Mouse (Mus musculus) right cerebral cortex, postnatal 36 days (tissue): Measurements from ENCODE around the gene Ubap1l.

Experiments
- DNase-seq, 2 experiments: peaks; one replicate each; pipeline ENCODE4 v3.0.0; 2022; ENCODE audit warnings: low spot score in 2 of 2, mixed read lengths in 1 of 2

Ubap1l gene

GRCm38 (mm10) chr9:65374468-65375162, 13.8 kb downstream of the Ubap1l start:
- no peak for DNase-seq

GRCm38 (mm10) chr9:65375163-65375934, 14.5 kb downstream of the Ubap1l start:
- DNase-seq: peak; percentile 63 to 74

GRCm38 (mm10) chr9:65381017-65381590, 20.3 kb downstream of the Ubap1l start:
- no peak for DNase-seq

GRCm38 (mm10) chr9:65382031-65382750, 21.4 kb downstream of the Ubap1l start:
- no peak for DNase-seq

GRCm38 (mm10) chr9:65382751-65383097, 21.9 kb downstream of the Ubap1l start:
- DNase-seq: no peak

- no peak for DNase-seq
These were observed 23.4 kb downstream of the Ubap1l start for GRCm38 (mm10) chr9:65384276-65384675.

GRCm38 (mm10) chr9:65386373-65387140, 25.7 kb downstream of the Ubap1l start:
- no peak for DNase-seq

GRCm38 (mm10) chr9:65390752-65391612, 30.1 kb downstream of the Ubap1l start:
- no peak for DNase-seq

- DNase-seq: no peak
These were observed 30.7 kb downstream of the Ubap1l start, which contains the start of gene Kbtbd13 for GRCm38 (mm10) chr9:65391613-65391964. TSS of gene Kbtbd13 (minus strand) at chr9:65391652.

- no peak for DNase-seq
These were observed 32.0 kb downstream of the Ubap1l start for GRCm38 (mm10) chr9:65392638-65393364.

- DNase-seq: no peak
These were observed 32.8 kb downstream of the Ubap1l start for GRCm38 (mm10) chr9:65393606-65394005.

GRCm38 (mm10) chr9:65394360-65394759, 33.5 kb downstream of the Ubap1l start:
- DNase-seq: no peak

- peak in 1 of 2 experiments; percentile 18 for DNase-seq
These were observed 37.4 kb downstream of the Ubap1l start, which contains the start of gene Rasl12 for GRCm38 (mm10) chr9:65398279-65398678. TSS of gene Rasl12 (plus strand) at chr9:65398506.

GRCm38 (mm10) chr9:65399934-65400333, 39.1 kb downstream of the Ubap1l start:
- no peak for DNase-seq

- DNase-seq: peak; percentile 58 to 59
These were observed 43.7 kb downstream of the Ubap1l start for GRCm38 (mm10) chr9:65404331-65405183.

GRCm38 (mm10) chr9:65405184-65405449, 44.3 kb downstream of the Ubap1l start:
- no peak for DNase-seq

- DNase-seq: no peak
These were observed 46.5 kb downstream of the Ubap1l start for GRCm38 (mm10) chr9:65407327-65407726.

GRCm38 (mm10) chr9:65407861-65408260, 47.0 kb downstream of the Ubap1l start:
- no peak for DNase-seq

GRCm38 (mm10) chr9:65408871-65409295, 48.0 kb downstream of the Ubap1l start:
- no peak for DNase-seq
